Mouse (Mus musculus): ENCODE results near the gene Prpf19. TPM values are rescaled to one million over a fixed set of nuclear protein-coding genes. Genes with fewer than 3 reads are reported as not detected.

Prpf19 gene
- total RNA-seq (2021): 100 to 1,000 TPM; 148 TPM
- long read RNA-seq, experiment 1, full-length matches to known transcripts: 12 of 28 reads
- long read RNA-seq, experiment 1, partial matches to known transcripts: 14 of 28 reads
- long read RNA-seq, experiment 1, other reads (novel, unspliced or antisense): 2 of 28 reads
- long read RNA-seq, experiment 2, full-length matches to known transcripts: 12 of 24 reads
- long read RNA-seq, experiment 2, partial matches to known transcripts: 11 of 24 reads
- long read RNA-seq, experiment 2, other reads (novel, unspliced or antisense): 1 of 24 reads

DNA sequence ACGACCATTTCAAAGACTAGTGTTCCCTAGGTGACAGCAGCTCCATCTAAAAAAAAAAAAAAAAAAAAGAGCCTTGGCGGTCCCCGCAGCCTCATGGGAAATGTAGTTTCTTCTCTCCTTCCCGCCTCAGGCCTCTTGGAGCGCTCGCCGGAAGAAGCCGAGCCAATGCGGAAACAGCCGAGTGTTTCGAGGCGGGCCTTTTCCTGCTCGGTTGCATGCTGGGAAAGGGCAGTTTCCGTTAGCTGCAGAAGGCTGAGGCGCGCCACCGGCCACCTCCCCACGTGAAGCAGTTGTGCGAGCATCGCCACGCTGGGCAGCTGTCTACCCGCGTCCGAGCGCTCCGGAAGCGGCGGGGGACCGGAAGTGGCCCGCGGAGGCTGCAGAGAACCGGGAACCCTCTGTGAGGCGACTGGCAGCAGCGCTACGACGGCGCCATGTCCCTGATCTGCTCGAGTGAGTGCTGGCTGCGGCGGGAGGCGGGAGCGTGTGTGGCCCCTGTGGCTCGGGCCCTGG, at the start of gene Prpf19:
Gene Prpf19, plus strand, starts transcription at position 216 of the 513 bp plus-strand sequence.
- peak; percentile 98 for DNase-seq (ENCODE audit: low spot score)

DNA sequence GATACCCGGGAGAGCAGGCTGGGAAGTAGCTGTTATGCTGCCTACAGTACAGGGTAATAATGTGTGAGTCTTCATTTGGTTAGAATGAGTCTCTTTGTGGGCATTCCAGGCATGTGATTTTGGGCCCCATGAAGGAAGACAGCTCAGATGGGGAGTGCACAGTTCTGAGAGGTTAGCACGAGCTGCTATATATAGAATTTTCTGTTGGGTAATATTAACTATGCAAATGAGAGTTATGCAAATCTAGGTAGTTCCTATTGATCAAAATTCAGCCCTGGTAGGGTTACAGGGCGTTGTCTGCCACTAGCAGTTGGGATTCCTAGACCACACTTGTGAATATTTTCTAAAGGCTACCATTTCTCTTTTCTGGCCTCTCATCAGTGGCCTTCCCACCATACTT, 49.6 kb upstream of the Prpf19 start:
- DNase-seq (ENCODE audit: low spot score): no peak

DNA sequence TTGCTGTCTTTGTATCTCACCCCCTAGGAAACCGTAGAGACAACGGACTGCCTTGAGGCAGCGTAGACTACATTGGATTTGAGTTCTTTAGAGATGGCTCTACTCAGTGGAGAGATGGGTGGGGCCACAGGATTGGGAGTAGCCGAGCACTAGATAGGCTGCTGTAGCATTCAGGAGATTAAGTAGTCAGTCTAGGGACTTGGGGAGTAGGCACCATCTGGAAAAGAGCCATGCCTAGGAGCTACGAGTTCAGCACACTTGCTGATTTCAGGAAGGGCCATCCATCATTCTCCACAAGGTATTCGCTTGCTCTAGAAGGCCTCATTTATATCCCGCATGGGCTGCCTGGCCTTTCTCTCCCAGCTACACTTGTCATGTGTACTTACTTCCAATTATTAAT, 48.9 kb upstream of the Prpf19 start:
- no peak for DNase-seq (ENCODE audit: low spot score)

DNA sequence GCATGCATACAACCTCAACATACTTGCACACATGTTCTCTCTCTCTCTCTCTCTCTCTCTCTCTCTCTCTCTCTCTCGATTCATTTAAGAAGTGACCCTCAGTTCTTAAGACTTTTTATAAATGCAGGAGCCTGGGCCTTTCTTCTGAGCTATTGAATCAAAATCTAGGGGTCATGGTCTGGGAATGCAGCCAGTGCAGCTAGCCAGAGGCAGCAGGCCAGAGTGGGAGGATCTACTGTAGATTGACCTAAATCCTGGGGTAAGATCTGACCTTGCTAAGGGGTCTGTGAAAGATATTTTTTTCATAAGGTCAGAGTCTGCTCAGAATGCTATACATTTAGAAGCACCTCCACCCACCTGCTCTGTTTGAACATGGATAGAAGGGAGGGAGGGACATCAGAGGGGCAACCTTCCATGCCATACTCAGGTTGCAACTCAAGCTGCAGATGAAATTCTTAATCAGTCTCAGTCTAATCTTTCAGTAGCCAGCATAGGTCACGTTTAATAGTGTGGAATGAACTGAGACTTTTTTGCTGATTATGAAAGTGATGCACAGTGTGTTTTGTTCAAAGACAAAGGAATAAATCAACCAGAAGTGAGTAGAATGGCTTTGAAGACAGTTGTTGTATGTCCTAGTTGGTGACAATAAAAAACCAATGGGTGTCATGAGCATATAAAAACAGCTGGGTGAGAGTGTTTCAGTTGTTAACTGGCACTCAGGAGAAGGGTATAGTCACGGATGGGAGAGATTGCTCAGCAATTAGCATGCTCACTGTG, 47.5 kb upstream of the Prpf19 start:
- DNase-seq (ENCODE audit: low spot score): no peak

DNA sequence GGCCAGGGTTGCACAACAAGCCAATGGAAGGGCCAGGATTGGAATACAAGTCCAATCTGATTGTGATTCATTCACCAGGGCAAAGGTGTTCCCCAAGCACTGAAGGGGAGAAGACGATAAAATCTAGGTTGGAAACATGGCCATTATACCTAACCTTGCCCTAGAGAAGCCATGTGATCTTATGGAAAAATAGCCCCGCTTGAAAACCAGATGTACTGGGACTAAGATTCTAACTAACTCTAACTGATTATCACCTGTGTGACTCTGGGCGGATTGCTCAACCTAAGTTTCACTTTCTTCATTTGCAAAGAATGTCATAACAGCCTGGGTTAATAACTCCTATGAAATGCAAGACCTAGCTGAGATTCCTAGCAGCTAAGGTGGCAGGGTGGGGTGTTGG, 39.6 kb upstream of the Prpf19 start:
- no peak for DNase-seq (ENCODE audit: low spot score)

DNA sequence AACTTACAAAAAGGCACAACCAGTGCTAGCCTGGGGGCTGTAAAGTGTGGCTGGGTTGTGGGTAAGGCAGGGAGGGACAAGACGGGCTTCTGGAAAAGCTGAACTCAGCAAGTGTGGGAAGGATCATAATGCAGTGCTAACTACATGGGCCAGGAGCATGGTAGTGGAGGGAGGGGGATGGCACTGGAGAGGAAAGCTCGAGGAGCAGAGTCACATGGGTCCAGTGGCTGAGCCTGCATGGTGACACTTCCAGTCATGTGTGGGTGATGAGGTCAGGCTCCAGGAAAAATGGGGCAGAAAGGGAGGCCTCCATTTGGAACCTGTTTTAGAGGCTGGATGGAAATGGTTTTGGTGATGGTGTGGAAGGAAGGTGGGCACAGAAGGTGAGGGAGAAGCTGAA, 38.5 kb upstream of the Prpf19 start:
- DNase-seq (ENCODE audit: low spot score): no peak

DNA sequence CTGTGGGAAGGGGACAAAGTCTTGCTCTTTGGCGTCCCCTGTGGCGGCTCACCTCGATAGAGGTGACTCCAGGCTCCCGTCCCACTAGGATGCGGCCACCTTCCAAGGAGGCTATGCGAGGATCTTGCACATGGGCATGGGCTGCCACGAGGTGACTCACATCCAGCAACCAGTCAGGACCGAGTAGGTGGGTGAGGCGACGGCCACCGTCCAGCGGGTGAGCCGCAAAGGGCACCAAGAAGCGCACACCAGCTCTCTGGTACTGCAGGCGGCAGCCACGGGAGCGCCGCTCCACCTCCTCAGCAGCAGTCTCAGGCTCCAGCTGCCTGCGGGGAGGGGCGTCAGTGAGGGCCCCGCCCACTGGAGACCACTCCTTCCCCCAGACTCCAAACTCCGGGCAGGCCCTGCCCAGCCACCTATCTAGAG, 34.9 kb upstream of the Prpf19 start:
- no peak for DNase-seq (ENCODE audit: low spot score)

GRCm38 (mm10) chr19:10866351-10866750, 28.7 kb upstream of the Prpf19 start:
- no peak for DNase-seq (ENCODE audit: low spot score)

DNA sequence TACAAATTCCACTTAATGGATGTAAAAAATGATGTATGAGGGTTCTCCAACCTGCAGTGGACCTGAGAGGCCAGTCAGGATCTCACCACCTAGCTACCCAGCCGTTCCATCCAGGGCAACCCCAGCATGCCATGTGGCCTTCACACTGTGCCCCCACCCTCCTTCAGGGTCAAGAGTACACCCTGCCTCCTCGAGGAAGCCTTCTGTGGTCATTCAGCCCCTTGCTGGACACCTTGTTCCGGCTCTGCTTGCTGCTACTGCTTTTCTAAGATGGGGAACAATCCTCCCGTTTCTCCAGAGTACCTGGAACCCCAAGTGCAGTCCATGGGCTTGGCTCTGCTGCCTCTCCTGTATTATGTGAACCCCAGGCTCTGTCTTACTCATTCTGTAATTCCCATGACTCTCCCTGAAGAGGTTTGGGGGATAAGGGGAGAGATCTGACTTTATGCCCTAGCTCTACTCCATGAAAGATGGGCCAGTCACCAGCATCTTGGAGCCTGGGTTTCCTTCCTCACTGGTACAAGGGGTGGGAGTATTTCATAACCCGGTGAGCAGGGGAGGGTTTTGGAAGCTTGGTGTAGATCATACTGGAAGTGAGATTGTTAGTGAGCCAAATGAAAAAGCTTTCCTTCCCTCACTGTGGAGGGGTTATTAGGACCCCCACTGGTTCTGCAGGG, 26.9 kb upstream of the Prpf19 start:
- no peak for DNase-seq (ENCODE audit: low spot score)

- DNase-seq (ENCODE audit: low spot score): no peak
Measured at GRCm38 (mm10) chr19:10868623-10869141, 26.3 kb upstream of the Prpf19 start.

DNA sequence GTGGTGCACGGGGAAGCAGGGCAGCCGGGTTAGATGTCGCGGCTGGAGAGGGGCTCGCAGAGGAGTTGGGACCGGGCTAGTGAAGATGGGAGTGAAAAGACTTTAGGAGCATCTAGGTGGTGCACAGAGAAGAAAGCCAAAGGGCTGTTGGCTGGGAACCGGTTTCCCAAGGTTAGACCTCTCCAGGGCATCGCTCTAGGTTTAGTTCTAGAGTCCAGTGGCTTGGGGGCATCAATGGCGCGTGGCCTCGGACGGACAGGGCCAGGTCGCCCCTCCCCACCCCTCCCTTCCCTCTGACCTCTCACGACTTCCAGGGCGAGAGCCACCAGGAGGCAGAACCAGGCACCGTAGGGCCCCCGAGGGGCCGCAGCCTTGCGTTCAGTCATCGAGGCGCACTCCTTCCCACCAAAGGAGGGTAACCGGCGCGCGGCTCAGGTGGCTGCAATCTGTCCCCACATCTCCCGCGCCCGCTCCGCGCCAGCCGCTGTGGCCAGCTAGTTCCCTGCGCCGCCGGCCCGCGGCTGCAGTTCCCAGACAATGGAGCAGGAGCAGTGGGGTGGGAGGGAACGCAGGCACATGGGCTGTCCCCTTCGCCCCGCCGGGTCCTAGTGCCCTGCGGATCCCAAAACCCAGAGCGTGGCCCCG, 25.7 kb upstream of the Prpf19 start:
- peak; percentile 51 for DNase-seq (ENCODE audit: low spot score)

GRCm38 (mm10) chr19:10869886-10870527, 25.0 kb upstream of the Prpf19 start, which contains the start of gene Tmem132a:
Gene Tmem132a, minus strand, starts transcription at chr19:10869940.
- no peak for DNase-seq (ENCODE audit: low spot score)

- DNase-seq (ENCODE audit: low spot score): no peak
Measured at GRCm38 (mm10) chr19:10870676-10871075, 24.4 kb upstream of the Prpf19 start.

- DNase-seq (ENCODE audit: low spot score): no peak
Measured at GRCm38 (mm10) chr19:10871328-10871961, 23.6 kb upstream of the Prpf19 start.

DNA sequence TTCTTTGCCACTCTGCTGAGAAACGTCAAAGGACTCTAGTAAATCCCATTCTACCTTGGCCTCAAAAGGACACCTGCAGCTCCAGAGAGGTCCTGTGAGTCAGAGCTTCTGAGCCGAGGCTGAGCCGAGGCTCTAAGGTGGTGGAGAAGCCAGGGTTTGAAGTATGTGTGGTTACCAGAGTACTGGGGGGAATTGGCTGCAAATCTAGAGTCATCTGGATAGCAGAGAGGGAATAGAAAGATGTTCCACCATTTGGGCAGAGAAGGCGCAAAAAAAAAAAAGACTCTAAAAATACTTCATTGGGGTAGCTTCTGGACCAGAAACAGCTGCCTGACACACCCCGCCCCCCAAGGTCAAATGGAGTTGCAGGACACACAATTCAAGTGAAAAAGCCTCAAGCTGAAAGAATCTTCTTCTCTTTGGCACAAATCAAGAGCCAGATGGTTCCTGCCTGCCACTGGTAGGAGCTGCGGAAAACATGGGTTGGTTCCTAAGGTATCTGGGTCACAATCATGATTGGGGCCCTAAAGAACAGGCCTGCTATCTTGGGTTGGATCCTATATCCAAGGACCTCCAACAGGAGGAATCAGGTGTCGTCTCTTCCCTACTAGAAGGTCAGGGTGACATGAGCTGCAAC, 16.7 kb upstream of the Prpf19 start:
- peak; percentile 27 for DNase-seq (ENCODE audit: low spot score)

DNA sequence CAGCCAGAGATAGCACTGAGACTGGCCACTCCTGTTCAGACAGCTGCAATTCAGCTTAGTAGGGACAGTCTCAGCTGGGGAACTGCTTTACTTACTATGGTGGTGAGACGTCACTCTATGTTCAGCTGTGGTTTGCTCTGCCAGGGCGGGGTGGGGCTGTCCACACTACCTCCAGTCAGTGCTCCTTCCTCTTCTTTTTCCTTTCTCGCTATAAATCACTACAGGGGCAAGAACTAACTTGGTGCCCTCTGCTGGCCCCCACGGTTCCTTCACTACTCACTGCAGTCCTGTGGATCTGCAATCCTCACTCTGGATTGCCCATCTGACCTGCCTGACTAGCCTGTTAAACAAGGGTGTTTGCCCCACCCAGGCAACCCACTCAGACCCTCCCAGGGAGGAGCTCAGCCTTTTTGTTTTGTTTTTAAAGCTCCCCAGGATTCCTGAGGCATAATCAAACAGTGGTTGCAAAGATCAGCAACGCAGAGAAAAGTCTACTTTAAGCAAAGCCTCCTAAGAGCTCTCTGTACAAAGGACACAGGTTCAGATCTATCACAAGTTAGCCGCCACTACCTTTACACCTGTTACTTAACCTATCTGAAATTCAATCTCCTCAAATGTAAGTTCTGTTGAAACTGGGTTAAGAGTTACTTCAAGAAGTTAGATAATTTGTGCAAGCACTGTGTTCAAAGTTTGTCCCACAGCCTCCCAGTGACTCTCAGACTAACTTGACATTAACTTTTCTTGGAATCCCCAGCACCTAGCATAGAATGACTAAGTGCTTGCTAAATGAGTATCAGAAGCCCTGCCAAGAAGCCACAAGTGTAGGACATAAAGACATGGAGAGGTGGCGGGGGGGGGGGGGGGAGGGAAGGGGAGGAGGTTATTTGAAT, 14.7 kb upstream of the Prpf19 start:
- DNase-seq (ENCODE audit: low spot score): peak; percentile 75

DNA sequence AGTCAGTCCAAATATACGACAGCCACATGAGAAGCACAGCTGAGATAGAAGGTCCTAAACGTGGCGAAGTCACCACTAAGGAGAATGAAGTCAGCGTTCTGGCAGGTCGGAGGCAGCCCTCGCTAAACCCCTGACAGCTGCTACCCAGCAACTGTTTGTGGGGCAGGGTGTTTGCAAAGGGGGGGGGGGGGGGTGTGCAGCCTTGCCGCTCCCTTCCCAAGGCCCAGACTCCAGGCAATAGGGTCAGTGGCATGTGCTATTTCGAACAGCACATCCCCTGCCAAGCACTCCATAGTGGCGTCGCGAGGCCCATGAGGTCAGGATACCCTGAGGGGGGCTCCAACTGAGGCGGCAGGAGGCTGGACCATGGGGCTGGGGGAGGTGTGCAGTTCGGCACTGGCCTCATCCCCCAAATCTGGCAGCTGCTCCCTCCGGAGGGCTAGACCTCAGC, 14.0 kb upstream of the Prpf19 start:
- DNase-seq (ENCODE audit: low spot score): peak; percentile 73

DNA sequence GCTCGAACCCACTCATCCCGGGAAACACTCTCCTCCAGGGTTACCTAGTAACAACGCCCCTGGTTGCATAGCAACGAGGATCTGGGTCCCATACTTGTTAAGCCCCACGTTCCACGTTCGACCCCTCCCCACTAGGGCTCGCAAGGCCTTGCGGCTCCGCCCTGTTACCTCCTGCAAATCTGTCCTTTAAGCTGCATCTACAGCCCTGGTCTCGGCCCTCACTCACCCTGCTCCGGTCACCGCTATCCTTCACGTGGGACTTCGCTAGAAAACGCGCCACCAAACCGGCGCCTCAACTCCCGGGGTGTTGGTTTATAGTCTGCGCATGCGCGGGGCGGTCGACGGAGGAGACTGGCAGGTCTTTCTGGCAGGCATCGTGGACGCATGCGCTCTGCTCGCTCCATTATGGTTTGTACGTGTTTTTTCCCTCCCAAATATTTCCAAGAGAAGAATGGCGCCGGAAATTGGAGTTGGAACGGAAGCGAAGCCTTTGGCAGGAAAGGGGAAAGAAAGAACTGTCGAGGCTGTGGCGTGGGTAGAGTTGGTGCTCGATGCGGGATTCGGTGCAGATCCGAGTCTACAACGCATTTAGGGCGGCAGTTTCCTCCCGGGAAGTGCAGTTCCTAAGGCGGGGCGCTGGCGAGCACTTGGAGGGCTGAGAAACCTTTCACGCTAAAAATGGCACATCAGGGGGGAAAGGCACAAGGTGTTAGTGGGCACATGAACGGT, 13.4 kb upstream of the Prpf19 start, which contains the start of gene Tmem109:
Gene Tmem109, minus strand, starts transcription at position 576 of the 729 bp plus-strand sequence.
- peak; percentile 91 for DNase-seq (ENCODE audit: low spot score)

Measured in gastrocnemius, adult 18-20 months (tissue).